Mouse (Mus musculus): Measurements from ENCODE around the gene Lrrc4.

GRCm38 (mm10) chr6:28672388-28672787, 159.2 kb downstream of the Lrrc4 start:
- TF ChIP-seq CTCF (IDR thresholded peaks at IDR 0.05; ENCODE audit: control insufficient read depth, insufficient read depth, insufficient read length) (no peak), CEBPB (IDR thresholded peaks at IDR 0.05; ENCODE audit: low read depth) (no peak), MAX (IDR thresholded peaks at IDR 0.05) (no peak), MYOD1 (IDR thresholded peaks at IDR 0.05; ENCODE audit: control insufficient read depth, insufficient read length, low read depth) (no peak), MYOG (IDR thresholded peaks at IDR 0.05; ENCODE audit: control insufficient read depth, extremely low read depth, insufficient read length) (no peak), USF1 (IDR thresholded peaks at IDR 0.05; ENCODE audit: low read depth) (no peak)

Measured in C2C12 (cell line).